Mouse (Mus musculus) heart, postnatal 0 days (tissue): Measurements from ENCODE around the gene Mtus2.

Source experiments
- CTCF ChIP-seq: IDR thresholded peaks from 2 replicates; pipeline ENCODE4 v1.5.1; 2016; ENCODE audit warnings: antibody characterized with exemption, control low read depth, low read depth
- EP300 ChIP-seq: IDR thresholded peaks from 2 replicates; pipeline ENCODE4 v1.6.1; 2016; ENCODE audit warnings: antibody characterized with exemption, low read depth

GRCm38 (mm10) chr5:148165111-148165510 lies 208.0 kb downstream of the Mtus2 start:
- no peak for TF ChIP-seq CTCF
- no peak for TF ChIP-seq EP300
